ENCODE assay signal across 9 mouse cellular contexts in the genomic region with DNA sequence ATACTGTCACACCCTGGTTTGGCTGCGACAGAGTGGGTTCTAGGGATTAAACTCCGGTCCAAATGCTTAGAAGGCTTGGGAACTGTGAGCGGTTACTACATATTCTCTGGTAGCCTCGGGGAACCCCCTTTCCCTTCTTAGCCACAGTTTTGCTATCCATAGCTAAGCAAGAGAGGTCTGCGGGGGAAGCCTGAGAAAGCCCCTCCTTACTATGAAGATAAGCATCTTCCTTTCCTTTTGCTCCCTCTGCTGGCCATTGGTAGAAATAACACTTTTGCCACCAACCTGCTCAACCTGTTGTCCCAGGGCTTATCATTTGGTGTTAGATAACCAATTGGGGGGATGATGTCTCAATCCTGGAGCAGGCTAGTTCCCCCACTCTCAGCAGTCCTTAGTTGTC.
A peak's percentile ranks its signal among the peaks of the same experiment; 100 is the strongest.
DNase-seq lines count a peak whose midpoint lies in the region; ATAC-seq and TF ChIP-seq lines count a peak whose summit lies in the region.
"Had no signal": no experiment of that assay in that cellular context is flagged by ENCODE, and none has a peak within 500 bp of the region (broad histone marks: within the 10 kb centered on the region; RNA-seq: fewer than 3 reads in every experiment).

No protein-coding gene starts in this region.

- ATAC-seq in liver, embryonic 12.5 days: no peak

- H3K9me3 ChIP-seq in liver, embryonic 12.5 days (replicated peaks): no peaks in the 10 kb centered on the region
- H3K9me3 ChIP-seq: neural tube, embryonic 13.5 days had no signal

- no peak overlapping the region for H3K4me3 ChIP-seq in liver, embryonic 12.5 days
- H3K4me3 ChIP-seq in lung, adult 2 months (replicated peaks; ENCODE audit: extremely low read depth, low read depth, low read length): no peak overlapping the region
- H3K4me3 ChIP-seq: neural tube, embryonic 13.5 days had no signal

- H3K4me1 ChIP-seq in liver, embryonic 12.5 days: no peaks in the 10 kb centered on the region
- no peaks in the 10 kb centered on the region for H3K4me1 ChIP-seq in lung, adult 2 months (ENCODE audit: control insufficient read depth, insufficient read depth, low read length)
- H3K4me1 ChIP-seq: neural tube, embryonic 13.5 days had no signal

- TF ChIP-seq CTCF in lung, adult 2 months (IDR thresholded peaks at IDR 0.05; ENCODE audit: insufficient read depth, low read length): 0 out of 2 replicates have a peak, but pooled peaks have one; percentile 8

- H3K27me3 ChIP-seq in liver, embryonic 12.5 days (replicated peaks): no peaks in the 10 kb centered on the region
- H3K27me3 ChIP-seq: neural tube, embryonic 13.5 days had no signal

- WGBS in liver, embryonic 12.5 days (ENCODE audit: insufficient replicate concordance): 69% methylated on average over 5 of the region's 5 CpGs
- 59% methylated on average over 5 of the region's 5 CpGs for whole genome bisulfite sequencing in lung, adult 2 months

- H3K36me3 ChIP-seq in liver, embryonic 12.5 days: no peaks in the 10 kb centered on the region
- H3K36me3 ChIP-seq: neural tube, embryonic 13.5 days had no signal

- DNase-seq in adrenal gland, postnatal 14 days: peak; percentile 60
- DNase-seq in adrenal gland, adult 8-10 months: no peak
- peak; percentile 27 for DNase-seq in liver
- DNase-seq in c-Kit-positive CD71-negative TER-119-negative erythroid progenitor cells, embryonic 14.5 days (ENCODE audit: low read depth): peak; percentile 50
- DNase-seq in forelimb bud, embryonic 11.5 days (ENCODE audit: low read depth, low spot score): peak; percentile 65
- DNase-seq in lung, adult 2 months: peak; percentile 27
- peak; percentile 46 to 62 for DNase-seq in spleen, postnatal 36 days (ENCODE audit: low spot score in 2 of 2)

- TF ChIP-seq POLR2A in lung, adult 2 months (IDR thresholded peaks at IDR 0.05; ENCODE audit: borderline replicate concordance, extremely low read depth, low read depth, low read length): no peak

- no peak overlapping the region for H3K9ac ChIP-seq in liver, embryonic 12.5 days
- H3K9ac ChIP-seq: neural tube, embryonic 13.5 days had no signal

- H3K4me2 ChIP-seq in liver, embryonic 12.5 days: no peak overlapping the region
- H3K4me2 ChIP-seq: neural tube, embryonic 13.5 days had no signal

- no peak overlapping the region for H3K27ac ChIP-seq in liver, embryonic 12.5 days
- H3K27ac ChIP-seq: neural tube, embryonic 13.5 days had no signal
